Mouse (Mus musculus) bone marrow macrophage, adult 2 months (primary cell): ENCODE measurements at regions not wholly inside any gene's neighbourhood (a gene's known extent, or its start where the extent isn't known, plus 50 kb on each side); places are given as distances from the start of the nearest gene placed in this dataset.

Experiments used
- CTCF ChIP-seq: IDR thresholded peaks from 2 replicates; pipeline ENCODE4 v1.5.1; 2012; ENCODE audit warnings: low read depth, mild to moderate bottlenecking, low read length, moderate library complexity
- POLR2A ChIP-seq: IDR thresholded peaks from 2 replicates; pipeline ENCODE4 v1.6.1; 2012; ENCODE audit warnings: mild to moderate bottlenecking, low read depth, low read length, borderline replicate concordance

DNA sequence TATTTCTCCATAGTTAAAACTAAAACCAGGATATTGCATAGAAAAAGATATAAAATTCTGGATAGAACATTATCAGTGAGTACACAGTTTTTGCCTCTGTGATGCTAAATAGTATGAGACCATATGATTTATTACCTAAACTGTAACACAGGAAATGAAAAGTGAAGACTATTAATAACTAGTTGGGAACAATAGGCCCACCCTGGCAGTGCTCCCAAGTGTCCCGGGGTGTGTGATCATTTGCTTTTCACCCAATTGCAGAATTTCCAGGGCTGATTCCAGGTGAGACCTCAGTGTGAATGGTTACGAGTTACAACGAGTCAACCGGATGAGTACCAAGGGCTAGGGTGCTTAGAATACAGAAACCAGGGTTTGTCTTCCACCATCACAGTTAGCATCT, 172.6 kb upstream of the Tars start:
- no peak for TF ChIP-seq CTCF
- TF ChIP-seq POLR2A, result no peak
